Mouse (Mus musculus) retina, adult 2 months (tissue): ENCODE measurements around the gene Eif4g1.
"Not testable (repeated sequence)": the region's sequence is repeated elsewhere in the genome, so short reads cannot be mapped to it uniquely, and the experiment has no call there.

Experiments used
- DNase-seq: peaks from one replicate; pipeline ENCODE4 v3.0.0-alpha.2; 2012; ENCODE audit warnings: low read depth, low spot score

Eif4g1 gene

DNA sequence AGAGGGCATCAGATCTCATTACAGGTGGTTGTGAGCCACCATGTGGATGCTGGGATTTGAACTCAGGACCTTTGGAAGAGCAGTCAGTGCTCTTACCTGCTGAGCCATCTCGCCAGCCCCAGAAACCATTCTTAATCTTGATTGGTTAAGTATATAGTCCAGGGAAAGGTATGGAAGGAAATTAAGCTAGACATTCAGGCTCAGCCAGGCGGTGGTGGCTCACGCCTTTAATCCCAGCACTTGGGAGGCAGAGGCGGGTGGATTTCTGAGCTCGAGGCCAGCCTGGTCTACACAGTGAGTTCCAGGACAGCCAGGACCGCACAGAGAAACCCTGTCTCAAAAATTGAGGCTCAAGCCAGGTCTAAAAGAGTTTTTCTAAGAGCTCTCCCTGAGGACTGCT lies at the start of gene Eif4g1:
Gene Eif4g1 (plus strand): TSS at position 301 of the 400 bp plus-strand sequence.
- DNase-seq = not testable (repeated sequence)

DNA sequence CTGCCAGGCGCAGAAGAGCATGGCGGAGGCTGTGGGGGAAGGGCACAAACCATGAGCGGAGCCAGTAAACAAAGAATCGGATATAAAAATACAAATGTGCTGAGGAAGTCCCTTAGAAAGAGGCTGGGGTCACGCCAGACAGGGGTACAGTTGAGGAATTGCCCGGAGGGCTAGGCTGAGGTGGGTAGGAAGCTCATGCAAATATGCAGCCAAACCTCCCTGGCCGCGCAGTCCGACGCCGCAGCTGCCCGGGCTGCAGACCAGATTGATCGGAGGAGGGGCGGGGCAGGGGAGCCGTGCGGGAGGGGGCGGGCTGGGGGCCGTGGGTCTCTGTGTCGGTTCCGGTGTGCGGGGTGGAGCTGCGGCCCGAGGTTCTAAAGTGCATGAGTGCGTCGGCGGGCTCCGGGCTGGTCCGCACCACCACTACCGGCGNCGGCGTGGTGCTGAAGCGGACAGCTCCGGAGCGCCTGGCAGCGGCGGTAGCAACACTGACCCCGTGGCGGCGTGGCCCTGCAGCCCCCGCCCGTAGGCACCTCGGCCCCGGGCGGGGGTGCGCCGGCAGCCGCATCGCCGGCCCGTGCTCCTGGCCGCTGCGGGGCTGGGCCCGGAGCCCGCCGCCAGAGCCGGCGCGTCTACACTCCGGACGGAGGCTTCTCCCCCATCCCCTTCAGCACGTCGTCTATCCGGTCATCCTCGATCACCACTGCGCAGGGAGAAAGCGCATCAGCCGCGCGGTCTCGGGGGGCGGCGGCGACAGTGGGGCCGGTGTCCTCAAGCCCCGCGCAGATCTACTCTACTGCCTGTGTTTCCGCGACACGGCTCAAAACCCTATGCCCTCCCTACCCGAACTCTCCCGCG lies 48.3 kb upstream of the Eif4g1 start:
- no peak for DNase-seq

DNA sequence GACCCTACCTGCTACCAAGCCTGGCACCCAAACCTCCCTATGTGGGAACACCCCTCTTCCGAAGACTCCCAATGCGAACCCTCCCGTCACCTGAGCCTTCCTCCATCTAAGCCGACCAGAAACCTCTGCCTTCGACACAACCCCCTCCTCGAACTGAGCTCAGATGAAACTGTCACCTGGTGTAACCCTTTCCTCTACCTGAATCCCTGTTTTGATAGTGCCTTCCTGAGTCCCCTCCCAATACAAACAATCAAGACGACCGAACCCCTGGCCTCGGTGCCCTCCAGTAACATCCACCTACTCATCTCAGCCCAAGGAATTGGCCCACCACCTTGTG lies 47.7 kb upstream of the Eif4g1 start:
- DNase-seq = no peak

DNA sequence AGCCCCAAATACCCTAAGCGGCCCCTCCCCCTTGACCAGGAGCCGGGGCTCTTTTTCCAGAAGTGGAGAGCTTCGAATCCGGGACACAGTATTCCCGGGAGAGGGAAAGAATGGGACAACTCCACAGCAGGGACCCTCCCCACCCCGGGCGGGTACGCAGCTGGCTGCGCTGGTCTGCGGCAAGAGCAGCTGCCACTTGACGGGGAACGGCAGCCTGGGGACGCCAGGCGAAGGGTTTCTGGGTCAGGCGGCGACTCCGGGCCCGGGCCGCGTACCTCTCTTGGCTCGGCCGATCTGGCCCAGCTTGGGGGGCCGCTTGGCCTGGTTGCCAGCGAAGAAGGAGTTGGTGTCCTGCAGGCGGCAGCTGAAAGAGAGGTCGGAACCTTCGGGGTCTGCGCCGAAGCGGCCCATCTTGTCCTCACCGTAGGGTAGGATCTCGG lies 47.3 kb upstream of the Eif4g1 start:
- DNase-seq = no peak

DNA sequence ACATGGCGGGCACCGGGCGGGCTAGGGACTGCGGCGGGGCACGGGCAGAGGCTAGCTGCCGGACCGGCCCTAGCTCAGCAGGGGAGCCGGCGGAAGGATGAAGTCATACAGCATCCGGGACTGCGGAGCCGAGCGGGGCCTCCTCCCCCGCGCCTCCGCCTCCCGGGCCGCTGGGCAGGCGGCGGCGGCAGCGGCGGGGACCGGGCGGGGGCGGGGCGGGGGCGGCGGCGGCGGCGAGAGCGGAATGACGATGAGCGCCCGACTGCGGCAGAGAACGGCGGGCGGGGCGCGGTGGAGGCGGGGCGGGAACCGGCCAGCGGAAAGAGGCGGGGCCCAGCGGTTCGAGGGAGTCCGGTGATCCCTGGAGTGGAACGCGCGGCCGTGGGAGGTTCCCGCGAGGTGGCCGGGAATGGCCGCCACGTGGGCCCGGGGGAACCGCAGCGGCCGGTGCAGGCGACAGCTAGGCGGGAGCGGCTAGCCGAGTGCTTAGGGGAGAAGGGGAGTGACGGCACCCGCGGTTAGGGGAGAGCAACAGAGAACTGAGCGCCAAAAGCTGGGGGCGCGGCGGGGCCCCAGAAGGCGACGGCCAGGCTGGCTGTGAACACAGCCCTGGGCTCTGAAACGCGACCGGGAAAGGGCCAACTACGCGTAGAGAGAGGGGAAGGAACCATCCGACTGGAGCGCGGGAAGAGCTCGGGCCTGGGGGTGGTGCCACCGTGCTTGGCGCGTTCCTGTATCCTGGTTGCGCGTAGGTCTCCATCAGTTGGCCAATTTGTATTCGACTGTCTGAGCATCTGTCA lies 46.7 kb upstream of the Eif4g1 start, which contains the start of gene Camk2n2:
Gene Camk2n2 (minus strand): TSS at position 97 of the 800 bp plus-strand sequence.
- DNase-seq = no peak

DNA sequence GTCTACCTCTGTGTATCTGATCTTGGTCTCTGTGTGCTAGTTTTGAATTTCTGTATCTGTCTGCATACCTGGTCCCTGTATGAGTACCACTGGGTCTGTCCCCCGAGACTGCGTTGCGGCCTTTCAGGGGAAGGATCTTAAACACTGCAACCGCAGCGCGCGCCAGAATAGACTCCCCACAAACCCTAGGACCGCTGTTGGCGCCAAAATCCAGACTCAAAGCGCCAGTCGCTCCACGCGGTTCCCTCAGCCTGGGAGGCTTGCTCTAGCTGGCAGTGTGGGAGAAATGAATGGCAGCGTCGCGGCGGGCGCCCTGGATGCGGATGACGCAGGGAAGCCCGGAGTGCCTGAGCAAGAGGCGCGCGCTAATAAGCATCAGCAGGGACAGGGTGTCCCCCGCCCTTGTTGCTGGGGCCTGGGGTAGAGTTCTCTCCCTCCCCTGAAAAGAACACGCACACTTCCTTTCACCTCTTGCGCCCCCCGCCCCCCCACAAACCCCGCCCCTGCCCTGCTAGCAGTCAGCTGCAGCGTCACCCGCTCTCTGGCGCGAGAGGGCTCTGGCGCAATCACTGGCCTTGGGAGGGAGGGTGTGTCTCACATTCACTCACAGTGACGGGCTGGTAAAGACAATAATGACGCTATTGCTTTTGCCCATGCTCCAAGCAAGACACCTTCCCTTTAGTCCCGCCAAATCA lies 46.0 kb upstream of the Eif4g1 start:
- no peak for DNase-seq

DNA sequence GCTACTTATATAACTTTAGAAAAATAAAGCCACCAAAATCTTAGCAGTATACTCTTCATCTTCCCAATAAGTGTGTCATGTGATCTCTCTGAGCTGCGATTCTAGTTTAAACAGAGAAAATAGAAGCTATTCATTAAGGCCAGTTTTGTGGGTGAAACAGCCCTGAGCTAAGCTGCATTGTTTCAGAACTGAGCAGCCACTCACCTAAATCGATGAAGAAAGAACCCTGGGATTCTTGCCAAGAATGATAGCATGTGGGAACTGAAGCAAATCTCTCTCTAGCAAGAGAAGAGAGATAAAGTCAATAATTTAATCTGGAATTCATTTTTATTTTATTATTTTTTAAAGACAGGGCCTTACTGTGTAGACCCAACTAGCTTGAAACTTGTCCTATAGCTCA lies 44.9 kb upstream of the Eif4g1 start:
- no peak for DNase-seq

DNA sequence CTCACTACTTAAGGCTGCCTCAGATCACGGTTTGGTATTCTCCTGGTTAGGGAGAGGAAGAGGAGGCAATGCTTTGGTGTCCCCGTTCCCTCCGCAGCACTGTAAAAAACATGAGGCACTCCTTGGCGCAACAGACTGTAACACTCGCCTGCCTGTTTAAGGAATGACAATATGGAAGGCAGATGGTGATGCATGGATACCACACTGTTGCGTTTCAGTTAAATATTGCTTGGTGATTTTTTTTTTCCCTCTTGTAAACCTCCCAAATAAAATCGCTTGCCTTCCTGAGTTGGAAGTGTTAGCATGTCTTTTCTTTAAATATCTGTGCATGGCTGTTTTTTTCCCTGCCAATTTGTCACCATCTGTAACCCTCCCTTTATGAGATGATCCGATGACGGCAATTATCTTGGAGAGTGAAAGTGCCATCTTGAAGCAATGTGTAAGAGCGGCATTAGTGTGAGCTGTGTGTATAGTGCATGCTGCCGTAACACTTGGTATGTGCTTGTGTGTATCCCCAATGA lies 39.2 kb upstream of the Eif4g1 start:
- DNase-seq = no peak

DNA sequence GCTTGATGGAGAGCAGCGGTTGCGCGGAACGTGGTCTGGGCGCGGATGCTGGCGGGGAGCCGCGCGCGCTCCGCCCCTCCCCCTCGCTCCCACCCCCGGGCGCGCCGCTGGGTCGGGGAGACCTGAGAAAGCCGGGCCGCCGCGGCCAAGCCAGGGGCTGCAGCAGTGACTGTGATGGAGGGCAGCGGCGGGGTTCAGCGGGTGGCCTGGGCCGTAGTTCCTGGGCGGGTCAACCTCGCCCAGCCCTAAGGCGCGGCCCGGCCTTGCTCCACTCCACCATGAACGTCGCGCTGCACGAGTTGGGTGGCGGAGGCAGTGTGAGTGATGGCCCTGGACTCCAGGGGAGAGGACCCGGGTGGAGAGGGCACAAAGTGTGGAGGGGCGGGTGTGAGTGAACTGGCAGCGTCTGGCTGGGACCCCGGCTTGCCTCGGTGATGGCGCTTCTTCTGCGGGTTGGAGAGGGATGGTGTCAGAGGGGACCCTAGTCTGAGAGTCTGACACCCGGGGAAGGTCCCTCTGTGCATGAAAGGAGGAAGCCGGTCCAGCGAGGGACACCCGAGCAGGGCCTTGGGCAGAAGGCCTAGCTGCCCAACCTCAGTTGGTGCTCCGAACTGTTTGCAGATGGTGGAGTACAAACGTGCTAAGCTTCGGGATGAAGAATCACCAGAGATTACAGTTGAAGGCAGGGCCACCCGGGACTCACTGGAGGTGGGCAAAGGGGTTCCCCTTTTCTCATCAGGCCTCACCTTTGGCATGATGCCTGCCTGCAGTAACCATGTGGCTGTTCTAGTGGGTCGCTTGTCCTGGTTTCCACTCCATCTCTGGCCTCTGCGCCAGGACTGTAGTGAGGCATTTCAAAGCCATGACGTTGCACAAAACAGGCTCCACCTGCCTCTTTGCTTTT lies 38.1 kb upstream of the Eif4g1 start, which contains the start of gene Ece2:
Gene Ece2 (plus strand): TSS at position 98 of the 904 bp plus-strand sequence.
- DNase-seq = no peak

DNA sequence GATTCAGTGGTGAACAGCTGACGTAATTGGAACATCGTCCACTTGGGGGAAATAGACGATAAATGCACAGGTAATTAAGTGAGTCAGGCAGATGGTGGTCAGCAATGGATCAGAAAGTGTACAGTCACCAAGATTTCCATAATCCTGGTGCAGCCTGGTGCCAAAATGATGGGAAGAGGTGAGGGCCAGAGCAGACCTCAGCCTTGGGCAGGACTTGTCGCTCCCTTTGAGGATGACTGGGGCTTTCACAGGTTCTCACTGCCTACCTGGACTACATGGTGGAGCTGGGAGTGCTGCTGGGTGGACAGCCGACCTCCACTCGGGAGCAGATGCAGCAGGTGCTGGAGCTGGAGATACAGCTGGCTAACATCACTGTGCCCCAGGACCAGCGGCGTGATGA lies 30.7 kb upstream of the Eif4g1 start:
- DNase-seq = no peak

DNA sequence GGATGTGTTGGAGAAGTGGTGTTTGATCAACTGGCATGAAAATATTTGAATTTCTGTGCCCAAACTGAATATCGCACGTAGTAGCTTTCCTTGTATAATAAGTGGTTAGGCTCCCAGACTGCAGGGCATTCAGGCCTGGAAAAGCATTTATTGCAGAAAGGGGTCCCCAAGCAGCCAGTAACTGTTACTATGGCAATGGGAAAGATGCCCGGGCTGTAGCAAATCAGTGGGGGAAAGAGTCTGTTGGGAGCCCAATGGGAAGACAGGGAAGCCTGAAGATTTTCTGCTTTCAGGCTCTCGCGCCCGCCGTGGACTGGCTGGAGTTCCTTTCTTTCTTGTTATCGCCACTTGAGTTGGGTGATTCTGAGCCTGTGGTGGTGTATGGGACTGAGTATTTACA lies 29.7 kb upstream of the Eif4g1 start:
- DNase-seq = no peak

DNA sequence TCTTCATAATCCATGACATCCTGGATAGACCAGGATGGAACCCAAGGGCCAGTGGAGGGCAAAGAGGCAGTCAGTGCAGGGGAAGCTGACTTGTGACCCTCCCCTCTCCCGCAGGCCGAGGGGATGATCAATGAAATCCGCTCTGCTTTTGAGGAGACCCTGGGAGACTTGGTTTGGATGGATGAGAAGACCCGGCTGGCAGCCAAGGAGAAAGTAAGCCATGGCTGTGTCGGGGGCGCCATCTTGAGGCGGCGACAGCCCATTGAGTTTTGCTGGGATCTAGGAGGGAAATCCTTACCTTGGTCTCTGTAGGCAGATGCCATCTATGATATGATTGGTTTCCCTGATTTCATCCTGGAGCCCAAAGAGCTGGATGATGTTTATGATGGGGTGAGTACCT lies 26.0 kb upstream of the Eif4g1 start:
- DNase-seq = no peak

DNA sequence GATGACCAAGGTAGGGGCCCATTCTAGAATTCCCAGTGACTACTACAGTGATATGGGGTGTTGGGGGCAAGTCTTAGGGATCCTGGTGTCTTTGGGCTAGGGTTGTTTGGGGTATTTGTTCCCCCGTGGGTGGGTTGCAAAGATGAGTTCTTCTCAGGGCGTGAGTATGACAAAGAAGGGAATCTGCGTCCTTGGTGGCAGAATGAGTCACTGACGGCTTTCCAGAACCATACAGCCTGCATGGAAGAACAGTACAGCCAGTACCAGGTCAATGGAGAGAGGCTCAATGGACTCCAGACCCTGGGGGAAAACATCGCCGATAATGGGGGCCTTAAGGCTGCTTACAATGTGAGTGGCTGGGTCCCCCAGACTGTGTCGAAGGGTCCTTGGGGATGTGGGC lies 24.2 kb upstream of the Eif4g1 start:
- DNase-seq = no peak

DNA sequence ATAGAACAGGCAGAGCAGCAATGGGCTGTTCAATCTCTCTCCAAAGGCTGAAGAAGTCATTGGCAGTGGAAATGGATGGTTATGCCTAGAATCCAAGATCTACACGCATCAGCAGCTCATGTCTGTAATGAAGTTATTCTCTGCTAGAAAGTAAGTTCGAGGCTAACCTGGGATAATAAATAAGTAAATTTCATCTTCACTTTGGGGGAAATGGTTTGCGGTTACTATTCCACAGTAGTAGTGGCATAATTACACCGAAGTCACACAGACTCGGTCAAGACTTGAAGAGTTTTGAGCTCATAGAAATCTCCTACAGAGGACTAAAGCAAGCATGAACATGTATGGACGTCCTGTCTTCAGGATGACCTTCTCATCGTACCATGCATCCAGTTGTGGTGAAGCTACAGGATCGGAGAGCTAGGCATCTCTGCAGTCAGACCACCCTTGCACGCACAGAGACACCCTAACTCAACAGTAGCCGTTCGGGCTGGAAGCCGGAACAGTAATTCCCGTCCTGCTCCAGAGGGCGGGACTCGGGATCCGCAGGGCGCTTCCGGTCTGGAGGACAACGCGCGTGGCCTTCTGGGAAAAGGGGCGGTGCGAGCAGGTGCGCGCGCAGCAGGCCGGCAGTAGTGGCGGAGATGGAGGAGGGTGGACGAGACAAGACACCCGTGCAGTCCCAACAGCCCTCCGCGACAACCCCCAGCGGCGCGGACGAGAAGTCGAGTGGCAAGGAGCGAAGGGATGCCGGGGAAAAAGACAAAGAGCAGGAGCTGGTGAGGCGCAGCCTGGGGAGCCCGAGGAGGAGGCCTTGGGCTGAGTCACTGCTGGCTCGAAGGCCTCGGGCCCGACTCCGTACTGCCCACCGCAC lies 16.8 kb upstream of the Eif4g1 start, which contains the start of gene Psmd2:
Gene Psmd2 (plus strand): TSS at position 577 of the 871 bp plus-strand sequence.
- peak; percentile 85 for DNase-seq

DNA sequence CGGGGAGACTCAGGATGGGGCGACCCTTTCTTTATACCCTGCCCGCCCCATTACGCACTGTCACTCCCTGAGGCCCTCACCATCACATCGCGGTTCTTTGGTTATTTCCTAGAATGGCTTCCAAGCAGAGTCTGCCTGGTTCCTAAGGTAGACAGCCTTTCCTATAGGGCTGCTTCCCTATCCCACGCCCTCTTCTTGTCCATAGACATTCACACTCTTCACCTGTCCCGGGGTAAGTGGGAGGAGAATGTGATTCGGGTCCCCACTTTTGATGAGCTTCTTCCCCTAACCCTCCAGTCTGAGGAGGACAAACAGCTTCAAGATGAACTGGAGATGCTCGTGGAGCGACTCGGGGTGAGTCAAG lies 16.2 kb upstream of the Eif4g1 start:
- no peak for DNase-seq

DNA sequence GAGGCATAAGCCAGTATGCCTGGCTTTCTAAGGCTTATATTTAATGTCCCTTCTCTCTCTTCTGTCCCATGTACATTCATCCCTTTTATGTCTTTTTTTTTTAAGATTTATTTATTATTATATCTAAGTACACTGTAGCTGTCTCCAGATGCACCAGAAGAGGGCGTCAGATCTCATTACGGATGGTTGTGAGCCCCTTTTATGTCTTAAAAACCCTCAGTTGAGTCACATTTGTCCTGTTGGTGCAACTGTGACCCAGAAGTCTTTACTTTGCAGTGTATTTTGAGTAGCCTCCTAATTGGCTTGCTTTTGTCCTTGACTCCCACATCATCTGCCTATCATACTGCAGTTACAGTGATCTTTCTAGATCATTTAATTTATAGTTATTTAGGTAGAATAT lies 14.8 kb upstream of the Eif4g1 start:
- no peak for DNase-seq

DNA sequence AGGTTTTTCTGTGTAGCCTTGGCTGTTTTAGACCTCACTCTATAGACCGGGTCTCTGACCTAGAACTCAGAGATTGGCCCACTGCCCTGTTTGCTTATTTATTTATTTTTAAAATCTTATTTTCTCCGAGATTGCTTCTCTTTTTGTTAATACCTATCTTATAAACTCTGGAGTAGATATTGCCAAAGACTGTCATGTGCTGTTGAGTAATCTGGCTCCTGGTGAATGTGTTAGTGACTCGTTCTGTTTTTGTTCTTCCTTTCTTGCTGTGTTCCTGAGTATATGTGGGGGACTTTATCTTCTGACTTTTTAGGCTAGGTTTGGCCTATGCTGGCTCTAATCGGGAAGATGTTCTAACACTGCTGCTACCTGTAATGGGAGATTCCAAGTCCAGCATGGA lies 10.5 kb upstream of the Eif4g1 start:
- DNase-seq = no peak

DNA sequence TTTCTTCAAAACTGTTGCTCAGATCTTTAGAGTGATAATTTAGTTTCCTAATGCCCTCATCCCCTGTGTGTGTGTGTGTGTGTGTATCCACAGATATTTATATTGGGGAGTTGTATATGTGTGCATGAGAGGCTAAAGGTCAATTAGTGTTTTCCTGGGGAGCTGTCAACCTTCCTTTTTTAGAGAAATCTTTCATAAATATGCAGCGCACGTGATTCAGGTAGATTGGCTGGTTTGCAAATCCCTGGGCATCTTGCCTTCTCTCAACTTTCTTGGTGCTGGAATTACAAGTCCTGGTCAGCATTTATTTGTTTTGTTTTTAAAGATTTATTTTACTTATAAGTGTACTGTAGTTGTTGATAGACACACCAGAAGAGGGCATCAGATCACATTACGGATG lies 2.2 kb downstream of the Eif4g1 start:
- DNase-seq = no peak

DNA sequence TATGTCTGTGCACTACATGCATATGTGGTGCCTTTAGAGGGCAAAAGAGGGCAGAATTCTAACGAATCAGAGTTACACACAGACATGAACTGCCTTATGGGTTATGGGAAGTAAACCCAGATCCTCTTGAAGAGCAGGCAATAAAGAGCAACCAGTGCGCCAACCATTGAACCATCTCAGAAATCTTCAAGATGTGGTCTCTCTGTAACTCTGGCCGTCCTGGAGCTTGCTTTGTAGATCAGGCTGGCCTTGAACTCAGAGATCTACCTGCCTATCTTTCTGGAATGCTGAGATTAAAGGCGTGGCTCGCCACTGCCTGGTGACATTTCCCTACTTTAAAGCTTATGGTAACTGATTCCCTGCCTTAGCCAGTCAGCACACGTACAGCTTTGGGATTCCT lies 3.8 kb downstream of the Eif4g1 start:
- no peak for DNase-seq

DNA sequence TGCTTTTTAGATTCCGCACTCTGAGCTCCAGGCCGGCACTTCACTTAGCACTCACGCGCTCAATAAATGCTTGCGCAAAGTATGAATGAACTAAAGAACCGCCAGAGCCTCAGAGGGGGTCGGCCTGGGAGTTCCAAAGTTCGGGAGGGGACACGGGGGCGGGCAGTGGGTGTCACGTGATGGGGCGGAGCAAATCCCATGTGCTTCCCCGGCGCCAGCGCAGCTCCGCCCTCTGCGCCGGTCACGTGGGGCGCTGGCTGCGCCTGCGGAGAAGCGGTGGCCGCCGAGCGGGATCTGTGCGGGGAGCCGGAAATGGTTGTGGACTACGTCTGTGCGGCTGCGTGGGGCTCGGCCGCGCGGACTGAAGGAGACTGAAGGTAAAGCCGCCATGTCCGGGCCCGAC lies 4.4 kb downstream of the Eif4g1 start:
- DNase-seq = peak; percentile 79
